Mouse (Mus musculus) mouse trophoblast stem cell (cell line): ENCODE results near the gene Hoxd3.

Experiments
- in situ Hi-C, 2 experiments: fragments of 300-500 bp; cut with MseI, MboI; formaldehyde crosslinking; loops; 2 replicates in 1 of 2; 3 replicates in 1 of 2; pipeline ENCODE4 v1.15.1; 2025

Hoxd3 gene

GRCm38 (mm10) chr2:74725171-74725570 is 13.4 kb downstream of the Hoxd3 start:
- in situ Hi-C loops, result loop anchor here in 1 of 2 experiments (10.0 kb wide), 1 partner anchor 240 kb away; no protein-coding TSS in a partner anchor

GRCm38 (mm10) chr2:74726551-74726950 is 14.8 kb downstream of the Hoxd3 start, which contains the start of gene Gm28230:
Gene Gm28230 (plus strand): TSS chr2:74726728.
- in situ Hi-C loops, result loop anchor here in 1 of 2 experiments (10.0 kb wide), 1 partner anchor 238 kb away; no protein-coding TSS in a partner anchor

GRCm38 (mm10) chr2:74726973-74727639 is 15.4 kb downstream of the Hoxd3 start:
- in situ Hi-C loops, result loop anchor here in 1 of 2 experiments (10.0 kb wide), 1 partner anchor 238 kb away; no protein-coding TSS in a partner anchor

- in situ Hi-C loops, result loop anchor here in 1 of 2 experiments (10.0 kb wide), 1 partner anchor 237 kb away; no protein-coding TSS in a partner anchor
Measured at GRCm38 (mm10) chr2:74727640-74728302, 16.0 kb downstream of the Hoxd3 start.

- in situ Hi-C loops, result loop anchor here in 1 of 2 experiments (10.0 kb wide), 1 partner anchor 237 kb away; no protein-coding TSS in a partner anchor
Measured at GRCm38 (mm10) chr2:74728303-74728680, 16.6 kb downstream of the Hoxd3 start.

- in situ Hi-C loops, result no loop called here
Measured at GRCm38 (mm10) chr2:74730331-74730730, 18.6 kb downstream of the Hoxd3 start.

- in situ Hi-C loops, result no loop called here
Measured at GRCm38 (mm10) chr2:74731055-74731454, 19.3 kb downstream of the Hoxd3 start.

- in situ Hi-C loops, result no loop called here
Measured at GRCm38 (mm10) chr2:74731799-74732512, 20.2 kb downstream of the Hoxd3 start.

GRCm38 (mm10) chr2:74732513-74733316 is 21.0 kb downstream of the Hoxd3 start:
- in situ Hi-C loops, result no loop called here

- in situ Hi-C loops, result no loop called here
Measured at GRCm38 (mm10) chr2:74733317-74733661, 21.6 kb downstream of the Hoxd3 start.

- in situ Hi-C loops, result no loop called here
Measured at GRCm38 (mm10) chr2:74733765-74734164, 22.0 kb downstream of the Hoxd3 start.

- in situ Hi-C loops, result no loop called here
Measured at GRCm38 (mm10) chr2:74734451-74734850, 22.7 kb downstream of the Hoxd3 start.

- in situ Hi-C loops, result no loop called here
Measured at GRCm38 (mm10) chr2:74734996-74735811, 23.5 kb downstream of the Hoxd3 start.

GRCm38 (mm10) chr2:74735851-74736687 is 24.3 kb downstream of the Hoxd3 start:
- in situ Hi-C loops, result no loop called here

GRCm38 (mm10) chr2:74736688-74737577 is 25.2 kb downstream of the Hoxd3 start:
- in situ Hi-C loops, result no loop called here

GRCm38 (mm10) chr2:74737578-74738070 is 25.9 kb downstream of the Hoxd3 start:
- in situ Hi-C loops, result no loop called here

GRCm38 (mm10) chr2:74738623-74739475 is 27.1 kb downstream of the Hoxd3 start:
- in situ Hi-C loops, result no loop called here

- in situ Hi-C loops, result no loop called here
Measured at GRCm38 (mm10) chr2:74739476-74739800, 27.7 kb downstream of the Hoxd3 start.
